Mouse (Mus musculus) cortical plate, adult 2 months (tissue): ENCODE results near the gene Slc22a20.

ENCODE experiments used
- CTCF ChIP-seq: fragments of 200-500 bp; IDR thresholded peaks from 2 replicates; pipeline ENCODE4 v1.5.1; 2011; ENCODE audit warnings: mild to moderate bottlenecking, control low read depth, low read length; ENCODE audit not compliant: insufficient read depth; ENCODE audit errors: extremely low read depth
- POLR2A ChIP-seq: fragments of 200-500 bp; IDR thresholded peaks from 2 replicates; pipeline ENCODE4 v1.6.1; 2011; ENCODE audit warnings: mild to moderate bottlenecking, low read length, control low read depth; ENCODE audit not compliant: insufficient read depth; ENCODE audit errors: extremely low read depth

DNA sequence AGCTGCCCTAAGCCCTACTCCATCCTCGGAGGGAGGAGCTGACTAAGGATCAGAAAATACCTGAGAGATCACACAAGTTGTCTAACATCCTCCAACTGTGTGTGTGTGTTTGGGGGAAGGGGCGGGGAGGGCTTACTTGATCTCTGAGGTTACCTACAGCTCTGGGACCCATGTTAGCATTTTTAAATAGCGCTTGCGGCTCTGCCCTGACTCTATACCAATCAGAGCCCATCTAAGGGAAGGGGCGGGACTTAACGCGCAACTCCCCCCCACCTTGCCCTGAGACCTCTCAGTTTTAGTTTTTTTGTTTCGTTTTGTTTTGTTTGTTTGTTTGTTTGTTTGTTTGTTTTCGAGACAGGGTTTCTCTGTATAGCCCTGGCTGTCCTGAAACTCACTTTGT, 43.5 kb upstream of the Slc22a20 start:
- no peak for TF ChIP-seq CTCF
- TF ChIP-seq POLR2A: no peak
